Comparison of ENCODE assay signal across 9 mouse cellular contexts in the genomic region with DNA sequence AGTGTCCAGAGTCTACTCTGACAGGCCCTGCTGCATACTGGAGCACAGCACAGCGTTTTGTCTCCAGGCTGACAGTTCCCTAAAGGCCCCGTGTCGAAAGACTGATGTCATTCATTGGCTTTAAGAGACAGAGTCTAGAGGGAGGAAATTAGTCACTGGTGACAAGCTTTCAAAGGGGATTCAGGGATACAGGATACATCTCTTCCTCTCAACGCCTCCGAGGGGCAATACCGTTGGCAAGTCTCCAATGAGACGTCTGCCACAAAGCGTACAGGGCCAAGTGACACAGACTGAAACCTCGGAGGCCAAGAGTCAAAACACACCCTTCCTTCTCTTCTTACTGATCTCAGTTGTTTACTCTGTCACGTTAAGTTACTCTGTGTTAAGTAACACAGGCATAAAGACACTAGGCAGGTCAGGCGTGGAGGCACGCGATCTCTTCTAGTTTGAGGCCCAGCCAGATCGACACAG. TPM values are rescaled to one million over a fixed set of nuclear protein-coding genes. Genes with fewer than 3 reads are reported as not detected.
A peak's percentile ranks its signal among the peaks of the same experiment; 100 is the strongest.
DNase-seq lines count a peak whose midpoint lies in the region; ATAC-seq lines count a peak whose summit lies in the region.
"Had no signal": no experiment of that assay in that cellular context is flagged by ENCODE, and none has a peak within 500 bp of the region (broad histone marks: within the 10 kb centered on the region; RNA-seq: fewer than 3 reads in every experiment).

No protein-coding gene starts in this region.

- no peak overlapping the region for H3K4me2 ChIP-seq in limb, embryonic 15.5 days
- no peak overlapping the region for H3K4me2 ChIP-seq in hindbrain, embryonic 16.5 days (ENCODE audit: low read length)

- peak overlapping the region; percentile 4 for H3K27ac ChIP-seq in limb, embryonic 15.5 days
- no peak overlapping the region for H3K27ac ChIP-seq in limb, embryonic 10.5 days
- H3K27ac ChIP-seq in hindbrain, embryonic 16.5 days (ENCODE audit: low read depth, low read length), result 0 out of 2 replicates have a peak overlapping the region, but pooled peaks have one; percentile 23
- H3K27ac ChIP-seq: liver, embryonic 14.5 days had no signal

- peak; percentile 49; the same call in 1 of the 2 replicates for ATAC-seq in limb, embryonic 15.5 days (ENCODE audit: insufficient number of reproducible peaks, low FRiP score, low TSS enrichment, low read depth)
- peak; percentile 69 for ATAC-seq in hindbrain, embryonic 16.5 days

- H3K9me3 ChIP-seq in limb, embryonic 15.5 days, result no peaks in the 10 kb centered on the region
- H3K9me3 ChIP-seq in limb, embryonic 10.5 days (replicated peaks), result no peaks in the 10 kb centered on the region
- no peaks in the 10 kb centered on the region for H3K9me3 ChIP-seq in hindbrain, embryonic 16.5 days (ENCODE audit: control insufficient read depth, low read length)

- H3K4me1 ChIP-seq in limb, embryonic 15.5 days, result peaks cover 7% of the 10 kb centered on the region; the same call in 1 of the 2 replicates
- peaks cover 25% of the 10 kb centered on the region for H3K4me1 ChIP-seq in limb, embryonic 10.5 days
- peaks cover 4% of the 10 kb centered on the region; the same call in 1 of the 2 replicates for H3K4me1 ChIP-seq in hindbrain, embryonic 16.5 days (ENCODE audit: control insufficient read depth, insufficient read depth, low read depth, low read length)

- H3K9ac ChIP-seq in limb, embryonic 15.5 days, result no peak overlapping the region
- peak overlapping the region; percentile 13; the same call in 1 of the 2 replicates for H3K9ac ChIP-seq in hindbrain, embryonic 16.5 days (ENCODE audit: low read depth, low read length)
- H3K9ac ChIP-seq: liver, embryonic 14.5 days had no signal

- DNase-seq in limb, embryonic 10.5 days (ENCODE audit: low spot score), result no peak
- DNase-seq in gastrocnemius, adult 8-10 months (ENCODE audit: low spot score in 2 of 2), result peak; percentile 53 to 58
- peak; percentile 90 for DNase-seq in lung, postnatal 10 days
- DNase-seq in right cerebral cortex, postnatal 36 days (ENCODE audit: low spot score in 2 of 2), result no peak
- no peak for DNase-seq in frontal cortex, postnatal 25 days (ENCODE audit: low spot score in 2 of 2)
- DNase-seq in left cerebral cortex, postnatal 14 days (ENCODE audit: low spot score in 2 of 2), result no peak

- H3K27me3 ChIP-seq in limb, embryonic 15.5 days, result no peaks in the 10 kb centered on the region
- H3K27me3 ChIP-seq in limb, embryonic 10.5 days (ENCODE audit: low read depth, poor library complexity, severe bottlenecking), result no peaks in the 10 kb centered on the region
- H3K27me3 ChIP-seq in hindbrain, embryonic 16.5 days (replicated peaks; ENCODE audit: control insufficient read depth, insufficient read depth, low read length), result no peaks in the 10 kb centered on the region

- intact Hi-C loops in left cerebral cortex, postnatal 14 days (cut with DNase I), result no loop called here

- no peaks in the 10 kb centered on the region for H3K36me3 ChIP-seq in limb, embryonic 15.5 days
- no peaks in the 10 kb centered on the region for H3K36me3 ChIP-seq in limb, embryonic 10.5 days
- no peaks in the 10 kb centered on the region for H3K36me3 ChIP-seq in hindbrain, embryonic 16.5 days (ENCODE audit: control insufficient read depth, insufficient read depth, low read length)

- no peak overlapping the region for H3K4me3 ChIP-seq in limb, embryonic 15.5 days
- H3K4me3 ChIP-seq in limb, embryonic 10.5 days, result no peak overlapping the region
- H3K4me3 ChIP-seq in hindbrain, embryonic 16.5 days (ENCODE audit: low read length), result no peak overlapping the region

- WGBS in limb, embryonic 15.5 days, result 43% methylated on average over 14 of the region's 14 CpGs
- WGBS in limb, embryonic 10.5 days, result 71% methylated on average over 14 of the region's 14 CpGs
- 27% methylated on average over 14 of the region's 14 CpGs for WGBS in hindbrain, embryonic 16.5 days

RNA-seq across cellular contexts. Expression of gene Tbcc, which starts 10.6 kb away (rescaled TPM):
- 51.2 and 54.1 TPM in 2 replicates for polyA plus RNA-seq in limb, embryonic 15.5 days (2015; fragmentation: Nextera tagmentation; extraction: Ambion mirVana)
- 62.1 and 66.3 TPM in 2 replicates for polyA plus RNA-seq in limb, embryonic 10.5 days (2016; fragmentation: Nextera tagmentation; extraction: Ambion mirVana)
- total RNA-seq in gastrocnemius, adult 8-10 months (2022), result 1 to 10 TPM; 7.4 to 9.4 (median 7.9) TPM
- polyA plus RNA-seq in hindbrain, embryonic 16.5 days (2015; fragmentation: Nextera tagmentation; extraction: Ambion mirVana), result 52.6 and 53.6 TPM in 2 replicates
- 10 to 100 TPM; 33.1 to 39.8 TPM for total RNA-seq in left cerebral cortex, postnatal 14 days (2021)

RNA-seq across cellular contexts. Expression of gene Bicral, which starts 21.6 kb away (rescaled TPM):
- polyA plus RNA-seq in limb, embryonic 15.5 days (2015; fragmentation: Nextera tagmentation; extraction: Ambion mirVana), result 3.8 and 4.7 TPM in 2 replicates
- 3.6 and 4.3 TPM in 2 replicates for polyA plus RNA-seq in limb, embryonic 10.5 days (2016; fragmentation: Nextera tagmentation; extraction: Ambion mirVana)
- total RNA-seq in gastrocnemius, adult 8-10 months (2022), result 10 to 100 TPM; 11.2 to 15.0 (median 12.5) TPM
- 6.0 and 6.2 TPM in 2 replicates for polyA plus RNA-seq in hindbrain, embryonic 16.5 days (2015; fragmentation: Nextera tagmentation; extraction: Ambion mirVana)
- total RNA-seq in left cerebral cortex, postnatal 14 days (2021), result 10 to 100 TPM; 39.9 to 42.7 TPM

RNA-seq across cellular contexts. Expression of gene Prph2, which starts 30.4 kb away (rescaled TPM):
- polyA plus RNA-seq in limb, embryonic 15.5 days (2015; fragmentation: Nextera tagmentation; extraction: Ambion mirVana), result not detected in 2 replicates
- not detected in 2 replicates for polyA plus RNA-seq in limb, embryonic 10.5 days (2016; fragmentation: Nextera tagmentation; extraction: Ambion mirVana)
- total RNA-seq in gastrocnemius, adult 8-10 months (2022), result not detected
- not detected in 2 replicates for polyA plus RNA-seq in hindbrain, embryonic 16.5 days (2015; fragmentation: Nextera tagmentation; extraction: Ambion mirVana)
- not detected for total RNA-seq in left cerebral cortex, postnatal 14 days (2021)
- polyA plus RNA-seq: liver, embryonic 14.5 days had no signal

Comparison
In these comparisons a context has a peak if more than half of its experiments do, and no peak if none do; other contexts are left out.
1. DNase-seq: peak in gastrocnemius, adult 8-10 months (2 of 2) and lung, postnatal 10 days (single experiment); none in limb, embryonic 10.5 days (single experiment), right cerebral cortex, postnatal 36 days (0 of 2), frontal cortex, postnatal 25 days (0 of 2) and left cerebral cortex, postnatal 14 days (0 of 2).